Mouse (Mus musculus): ENCODE data around the gene Ppil4. TPM values are rescaled to one million over a fixed set of nuclear protein-coding genes. Genes with fewer than 3 reads are reported as not detected.

Ppil4 gene
- polyA plus RNA-seq, 1 experiment = 26.0 TPM

DNA sequence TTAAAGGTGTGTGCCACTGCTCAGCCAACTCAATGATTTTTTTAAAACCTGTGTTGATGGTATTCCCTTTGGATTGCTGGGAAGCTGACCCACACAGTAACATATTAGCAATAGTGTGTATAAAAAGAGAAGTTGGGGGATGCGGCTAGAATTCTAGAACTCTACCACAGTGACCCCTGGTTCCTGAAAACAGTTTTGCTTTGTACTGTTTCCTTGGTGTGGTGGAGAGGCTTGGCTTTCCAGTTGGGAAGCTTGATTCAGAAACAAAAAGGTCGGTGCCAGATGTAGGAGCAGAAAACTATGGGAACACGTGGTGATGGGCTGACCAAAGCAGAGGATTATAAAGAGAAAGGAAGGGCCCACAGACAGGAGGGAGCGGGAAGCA lies 32.6 kb downstream of the Ppil4 start:
- no peak for DNase-seq (ENCODE audit: low read depth)
- TF ChIP-seq POLR2A (IDR thresholded peaks at IDR 0.05; ENCODE audit: borderline replicate concordance, extremely low read depth, insufficient read depth, insufficient read length, poor library complexity, severe bottlenecking) = no peak
- TF ChIP-seq CTCF (IDR thresholded peaks at IDR 0.05; ENCODE audit: borderline replicate concordance, extremely low read depth, insufficient read depth, insufficient read length) = no peak

DNA sequence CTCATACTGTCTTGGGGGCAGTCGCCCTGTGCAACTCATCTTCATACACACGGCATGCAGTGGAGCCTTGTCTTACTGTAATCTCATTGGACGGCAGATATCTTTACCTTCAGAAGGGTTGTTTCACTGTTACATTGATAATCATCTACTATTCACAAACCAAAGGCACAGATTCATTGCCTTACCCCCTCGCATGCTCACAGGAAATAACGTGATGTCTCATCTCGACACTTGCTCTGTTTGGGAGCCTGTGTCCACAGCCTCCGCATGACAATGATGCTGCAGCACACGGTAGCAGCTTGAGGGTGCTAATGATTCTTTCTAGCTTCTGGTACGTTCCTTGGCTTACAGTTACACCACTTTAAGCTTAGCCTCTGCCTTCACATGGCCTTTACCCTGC lies 33.4 kb downstream of the Ppil4 start:
- DNase-seq (ENCODE audit: low read depth) = no peak
- TF ChIP-seq POLR2A (IDR thresholded peaks at IDR 0.05; ENCODE audit: borderline replicate concordance, extremely low read depth, insufficient read depth, insufficient read length, poor library complexity, severe bottlenecking) (no peak), CTCF (IDR thresholded peaks at IDR 0.05; ENCODE audit: borderline replicate concordance, extremely low read depth, insufficient read depth, insufficient read length) (no peak)

DNA sequence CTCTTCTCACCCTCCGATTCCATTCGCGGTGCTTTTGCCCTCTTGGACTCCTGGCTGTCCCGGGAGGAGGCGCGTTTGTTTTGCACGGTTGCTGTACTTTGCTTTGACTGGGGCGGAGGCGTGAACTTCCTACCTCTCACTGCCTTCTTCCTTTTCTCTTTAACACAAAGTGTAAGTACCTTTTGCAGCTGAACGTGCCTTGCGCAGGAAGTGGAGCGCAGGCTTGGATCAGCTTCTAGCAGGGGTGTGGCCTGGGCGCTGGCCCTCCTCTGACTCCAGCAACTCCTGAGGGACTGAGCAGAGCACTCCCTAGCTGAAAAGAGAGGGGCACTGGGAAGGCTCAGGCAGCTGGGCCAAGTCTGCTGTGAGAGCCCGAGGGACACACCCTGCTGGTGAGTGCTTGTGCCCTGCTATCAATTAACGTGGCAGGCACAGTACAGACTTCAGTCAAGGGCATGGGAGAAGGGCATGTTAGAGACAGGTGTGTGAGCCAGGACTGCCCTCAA lies 39.5 kb downstream of the Ppil4 start, which contains the start of gene Zc3h12d:
Gene Zc3h12d, plus strand, starts transcription at position 300 of the 506 bp plus-strand sequence.
- no peak for TF ChIP-seq CTCF (IDR thresholded peaks at IDR 0.05; ENCODE audit: borderline replicate concordance, extremely low read depth, insufficient read depth, insufficient read length)
- TF ChIP-seq POLR2A (IDR thresholded peaks at IDR 0.05; ENCODE audit: borderline replicate concordance, extremely low read depth, insufficient read depth, insufficient read length, poor library complexity, severe bottlenecking) = no peak
- DNase-seq (ENCODE audit: low read depth) = no peak

DNA sequence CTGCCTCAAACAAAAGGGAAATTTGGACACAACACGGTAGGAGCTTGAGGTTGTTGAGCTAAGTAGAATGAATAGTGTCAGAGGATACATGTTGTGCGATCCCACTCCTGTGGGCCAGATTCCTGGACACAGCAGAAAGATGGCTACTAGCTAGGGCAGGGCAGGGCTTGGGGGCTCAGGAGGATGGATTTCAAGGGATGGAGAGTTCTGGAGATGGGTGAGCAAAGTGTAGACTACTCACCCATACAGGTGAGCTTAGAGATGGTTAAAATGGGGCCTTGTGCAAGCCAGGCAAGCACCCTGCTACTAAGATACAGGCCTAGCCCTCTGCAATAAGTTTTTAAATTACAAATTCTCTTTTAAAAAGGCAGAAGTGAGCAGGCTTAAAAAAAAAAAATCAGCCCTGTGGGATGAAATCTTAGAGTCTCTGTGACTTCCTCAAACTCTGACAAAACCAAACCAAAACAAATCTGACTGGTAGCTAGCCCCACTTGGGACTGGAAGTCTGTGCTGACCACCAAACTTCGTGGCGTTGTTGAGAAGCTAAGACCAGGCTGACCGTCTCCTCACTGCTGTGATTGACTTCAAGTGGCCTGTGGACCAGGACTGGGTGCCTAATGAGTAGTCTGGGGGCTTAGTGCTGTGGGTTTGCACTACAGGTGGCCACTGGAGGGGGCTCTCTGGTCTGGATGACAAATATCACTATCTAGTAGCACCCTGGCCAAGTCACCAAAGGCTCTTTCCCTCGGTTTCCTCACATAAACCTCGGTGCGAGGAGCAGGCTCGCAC lies 40.9 kb downstream of the Ppil4 start:
- no peak for TF ChIP-seq POLR2A (IDR thresholded peaks at IDR 0.05; ENCODE audit: borderline replicate concordance, extremely low read depth, insufficient read depth, insufficient read length, poor library complexity, severe bottlenecking)
- TF ChIP-seq CTCF (IDR thresholded peaks at IDR 0.05; ENCODE audit: borderline replicate concordance, extremely low read depth, insufficient read depth, insufficient read length) = no peak
- no peak for DNase-seq (ENCODE audit: low read depth)

DNA sequence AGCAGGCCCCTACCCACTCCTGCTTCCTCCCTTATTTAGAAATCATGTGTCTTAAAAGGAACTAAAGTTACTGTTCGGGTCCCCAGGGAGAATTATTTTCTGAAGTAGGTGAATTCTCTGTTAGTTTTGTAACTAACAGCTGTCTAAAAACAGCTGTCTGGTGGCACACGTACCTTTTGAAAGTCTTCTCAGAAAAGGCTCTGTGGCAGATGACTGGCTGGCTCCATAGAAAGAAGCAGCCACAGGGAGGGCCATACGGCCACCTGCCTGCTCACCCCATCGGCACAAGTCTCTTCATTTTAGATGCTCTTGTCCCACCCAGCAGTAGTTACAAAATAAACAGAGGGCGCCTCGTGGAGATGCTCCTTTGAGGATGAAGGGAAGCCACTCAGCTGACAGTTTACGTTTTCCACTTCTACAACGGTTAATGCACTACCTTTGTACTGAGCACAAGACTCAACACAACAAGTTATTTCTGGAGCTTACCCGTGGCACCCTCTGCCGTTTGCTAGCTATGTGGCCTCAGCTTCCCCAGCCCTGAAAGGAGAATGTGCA lies 42.1 kb downstream of the Ppil4 start:
- no peak for DNase-seq (ENCODE audit: low read depth)
- no peak for TF ChIP-seq CTCF (IDR thresholded peaks at IDR 0.05; ENCODE audit: borderline replicate concordance, extremely low read depth, insufficient read depth, insufficient read length)
- no peak for TF ChIP-seq POLR2A (IDR thresholded peaks at IDR 0.05; ENCODE audit: borderline replicate concordance, extremely low read depth, insufficient read depth, insufficient read length, poor library complexity, severe bottlenecking)

DNA sequence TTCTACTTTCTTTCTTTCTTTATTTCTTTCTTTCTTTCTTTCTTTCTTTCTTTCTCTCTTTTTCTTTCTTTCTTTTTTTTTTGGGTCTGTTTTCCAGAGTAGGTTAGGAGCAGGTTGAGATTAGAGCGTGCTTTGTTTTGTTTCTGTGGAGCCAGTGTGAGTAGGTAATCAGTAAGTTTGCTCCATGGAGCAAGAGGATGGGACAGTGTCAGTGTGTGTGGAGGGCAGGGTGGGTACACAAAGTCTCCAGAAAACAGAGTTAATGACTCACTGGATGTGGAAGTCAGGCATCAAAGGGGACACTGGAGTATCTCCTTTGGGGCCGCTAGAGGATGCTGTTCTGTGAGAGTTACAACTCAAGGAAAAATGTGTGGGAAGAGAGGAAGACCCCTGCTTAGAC lies 44.2 kb downstream of the Ppil4 start:
- TF ChIP-seq CTCF (IDR thresholded peaks at IDR 0.05; ENCODE audit: borderline replicate concordance, extremely low read depth, insufficient read depth, insufficient read length) = no peak
- no peak for TF ChIP-seq POLR2A (IDR thresholded peaks at IDR 0.05; ENCODE audit: borderline replicate concordance, extremely low read depth, insufficient read depth, insufficient read length, poor library complexity, severe bottlenecking)
- no peak for DNase-seq (ENCODE audit: low read depth)

DNA sequence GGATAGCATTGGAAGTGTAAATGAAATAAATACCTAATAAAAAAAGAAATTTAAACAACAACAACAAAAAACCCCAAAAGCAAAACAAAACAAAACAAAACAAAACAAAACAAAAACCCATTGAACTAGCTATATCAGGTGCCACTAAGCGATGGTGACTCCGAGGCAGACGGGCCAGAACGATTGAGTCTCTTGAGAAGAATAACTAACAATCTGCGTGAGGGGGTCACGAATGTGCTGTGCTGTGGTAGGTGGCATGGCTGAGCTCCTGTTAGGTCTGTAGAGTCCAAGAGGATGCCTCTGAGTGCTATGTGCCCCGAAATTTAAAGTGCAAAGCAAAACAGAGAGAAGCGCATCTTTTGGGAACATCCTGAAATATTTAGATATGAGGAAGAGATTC lies 44.8 kb downstream of the Ppil4 start:
- TF ChIP-seq POLR2A (IDR thresholded peaks at IDR 0.05; ENCODE audit: borderline replicate concordance, extremely low read depth, insufficient read depth, insufficient read length, poor library complexity, severe bottlenecking) (no peak), CTCF (IDR thresholded peaks at IDR 0.05; ENCODE audit: borderline replicate concordance, extremely low read depth, insufficient read depth, insufficient read length) (no peak)
- no peak for DNase-seq (ENCODE audit: low read depth)

DNA sequence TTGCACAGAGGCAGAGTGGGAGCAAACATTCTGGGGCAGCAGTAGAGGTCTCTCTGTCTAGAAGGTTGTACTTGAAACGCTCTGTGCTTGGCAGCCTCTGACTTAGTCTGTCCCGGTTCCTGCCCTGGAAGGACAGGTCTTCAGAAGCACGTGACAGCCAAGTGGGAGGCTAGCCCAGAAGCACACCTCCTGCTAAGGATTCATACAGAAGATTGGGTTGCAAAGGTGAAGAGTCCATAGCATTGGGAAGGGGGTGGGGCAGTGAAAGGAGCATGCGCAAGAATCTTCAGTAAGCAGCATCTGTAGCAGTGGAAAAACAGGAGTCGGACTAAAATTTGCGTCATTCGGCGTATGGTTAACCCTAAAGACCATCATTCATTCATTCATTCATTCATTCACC lies 45.3 kb downstream of the Ppil4 start:
- TF ChIP-seq CTCF (IDR thresholded peaks at IDR 0.05; ENCODE audit: borderline replicate concordance, extremely low read depth, insufficient read depth, insufficient read length) (no peak), POLR2A (IDR thresholded peaks at IDR 0.05; ENCODE audit: borderline replicate concordance, extremely low read depth, insufficient read depth, insufficient read length, poor library complexity, severe bottlenecking) (no peak)
- DNase-seq (ENCODE audit: low read depth) = no peak

DNA sequence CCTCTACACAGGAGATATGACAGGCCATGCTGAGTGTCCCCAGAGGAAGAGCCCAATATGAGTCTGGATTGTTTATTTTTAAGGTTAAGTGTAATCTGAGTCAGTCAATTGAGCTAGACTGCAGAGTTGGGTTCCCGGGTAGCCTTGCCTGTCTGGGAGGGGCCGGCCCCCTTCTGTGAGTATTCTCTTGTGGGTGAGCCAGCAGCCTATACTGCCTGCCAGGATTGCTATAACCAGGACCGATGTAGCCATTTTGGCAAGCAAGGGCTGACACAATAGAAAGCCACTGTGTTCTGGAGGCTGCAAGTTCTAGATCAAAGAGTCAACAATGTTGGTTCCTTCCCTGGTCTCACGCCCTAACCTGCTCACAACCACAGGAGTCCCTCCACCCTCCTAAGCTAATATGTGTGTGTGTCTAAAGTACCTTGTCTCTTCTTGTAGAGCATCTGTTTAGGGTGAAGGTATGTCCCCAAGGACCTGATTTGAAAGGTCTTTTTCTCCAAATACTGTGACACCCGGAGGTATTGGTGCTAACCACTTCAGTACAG lies 46.3 kb downstream of the Ppil4 start:
- no peak for TF ChIP-seq CTCF (IDR thresholded peaks at IDR 0.05; ENCODE audit: borderline replicate concordance, extremely low read depth, insufficient read depth, insufficient read length)
- no peak for TF ChIP-seq POLR2A (IDR thresholded peaks at IDR 0.05; ENCODE audit: borderline replicate concordance, extremely low read depth, insufficient read depth, insufficient read length, poor library complexity, severe bottlenecking)
- no peak for DNase-seq (ENCODE audit: low read depth)

DNA sequence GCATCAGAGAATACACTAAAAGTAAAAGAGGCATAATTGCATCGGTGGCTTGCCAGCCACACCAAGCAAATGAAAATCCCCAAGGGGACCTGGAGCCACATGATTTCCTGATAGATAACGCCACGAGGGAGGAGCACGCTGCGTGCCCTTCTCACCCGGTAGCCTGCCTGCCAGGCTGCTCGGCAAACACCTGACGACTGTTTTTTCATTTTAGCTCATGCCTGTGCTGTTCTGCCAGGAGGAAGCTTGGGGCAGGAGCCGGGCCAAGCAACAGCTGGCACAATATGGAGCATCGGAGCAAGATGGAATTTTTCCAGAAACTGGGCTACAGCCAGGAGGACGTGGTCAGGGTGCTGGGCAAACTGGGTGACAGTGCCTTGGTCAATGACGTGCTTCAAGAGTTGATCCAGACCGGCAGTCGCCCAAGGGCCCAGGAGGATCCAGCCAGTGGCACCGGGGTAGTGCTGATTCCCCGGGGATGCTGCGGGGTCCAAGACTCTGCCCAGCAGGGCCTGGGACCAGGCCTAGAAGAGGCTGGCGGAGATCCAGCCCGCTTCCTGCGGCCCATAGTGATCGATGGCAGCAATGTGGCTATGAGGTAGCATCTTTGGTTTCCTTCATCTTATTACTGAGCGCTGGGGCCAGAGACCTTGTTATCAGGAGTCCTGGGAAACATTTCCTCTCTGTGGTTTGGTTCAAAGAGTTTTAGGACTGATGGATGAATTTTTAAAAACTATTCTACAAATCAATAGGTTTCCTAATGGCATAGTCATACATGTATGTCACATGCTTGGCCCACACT lies 47.1 kb downstream of the Ppil4 start:
- DNase-seq (ENCODE audit: low read depth) = peak; percentile 20
- TF ChIP-seq POLR2A (IDR thresholded peaks at IDR 0.05; ENCODE audit: borderline replicate concordance, extremely low read depth, insufficient read depth, insufficient read length, poor library complexity, severe bottlenecking) (no peak), CTCF (IDR thresholded peaks at IDR 0.05; ENCODE audit: borderline replicate concordance, extremely low read depth, insufficient read depth, insufficient read length) (no peak)

DNA sequence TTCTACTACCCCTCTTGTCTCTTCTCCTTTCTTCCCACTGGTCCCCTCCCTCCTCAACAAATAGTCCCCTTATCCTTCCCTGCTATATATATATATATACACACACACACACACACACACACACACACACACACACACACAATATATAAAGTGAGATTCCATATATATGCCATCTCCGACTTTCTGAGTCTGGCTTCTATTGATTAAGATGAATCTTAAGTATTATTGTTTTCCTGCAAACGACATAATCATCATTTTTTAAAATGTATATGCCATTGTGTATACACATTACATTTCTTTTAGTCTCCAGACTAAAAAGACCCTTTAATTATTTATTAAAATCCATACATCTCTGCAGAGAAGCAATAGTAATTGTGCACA lies 47.7 kb downstream of the Ppil4 start:
- TF ChIP-seq CTCF (IDR thresholded peaks at IDR 0.05; ENCODE audit: borderline replicate concordance, extremely low read depth, insufficient read depth, insufficient read length) (no peak), POLR2A (IDR thresholded peaks at IDR 0.05; ENCODE audit: borderline replicate concordance, extremely low read depth, insufficient read depth, insufficient read length, poor library complexity, severe bottlenecking) (no peak)

More for the DNA sequence above, 47.7 kb downstream of the Ppil4 start:
- DNase-seq (ENCODE audit: low read depth) = no peak

All from brain, embryonic 14.5 days (tissue).